Mouse (Mus musculus): ENCODE measurements around the gene 4930558K02Rik.

4930558K02Rik gene

GRCm38 (mm10) chr1:161979536-161979935 is at the start of gene 4930558K02Rik:
Gene 4930558K02Rik, minus strand, starts transcription at chr1:161979636.
- in situ Hi-C loops (cut with MboI, MseI) = no loop called here

GRCm38 (mm10) chr1:162023681-162024270 is 44.3 kb upstream of the 4930558K02Rik start:
- in situ Hi-C loops (cut with MboI, MseI) = no loop called here

GRCm38 (mm10) chr1:162020766-162021165 is 41.3 kb upstream of the 4930558K02Rik start:
- in situ Hi-C loops (cut with MboI, MseI) = no loop called here

GRCm38 (mm10) chr1:162020303-162020731 is 40.9 kb upstream of the 4930558K02Rik start:
- in situ Hi-C loops (cut with MboI, MseI) = no loop called here

GRCm38 (mm10) chr1:162018601-162018977 is 39.2 kb upstream of the 4930558K02Rik start:
- in situ Hi-C loops (cut with MboI, MseI) = no loop called here

GRCm38 (mm10) chr1:162017975-162018600 is 38.7 kb upstream of the 4930558K02Rik start:
- in situ Hi-C loops (cut with MboI, MseI) = no loop called here

- in situ Hi-C loops (cut with MboI, MseI) = no loop called here
Observed at GRCm38 (mm10) chr1:162016982-162017381, 37.5 kb upstream of the 4930558K02Rik start.

DNA sequence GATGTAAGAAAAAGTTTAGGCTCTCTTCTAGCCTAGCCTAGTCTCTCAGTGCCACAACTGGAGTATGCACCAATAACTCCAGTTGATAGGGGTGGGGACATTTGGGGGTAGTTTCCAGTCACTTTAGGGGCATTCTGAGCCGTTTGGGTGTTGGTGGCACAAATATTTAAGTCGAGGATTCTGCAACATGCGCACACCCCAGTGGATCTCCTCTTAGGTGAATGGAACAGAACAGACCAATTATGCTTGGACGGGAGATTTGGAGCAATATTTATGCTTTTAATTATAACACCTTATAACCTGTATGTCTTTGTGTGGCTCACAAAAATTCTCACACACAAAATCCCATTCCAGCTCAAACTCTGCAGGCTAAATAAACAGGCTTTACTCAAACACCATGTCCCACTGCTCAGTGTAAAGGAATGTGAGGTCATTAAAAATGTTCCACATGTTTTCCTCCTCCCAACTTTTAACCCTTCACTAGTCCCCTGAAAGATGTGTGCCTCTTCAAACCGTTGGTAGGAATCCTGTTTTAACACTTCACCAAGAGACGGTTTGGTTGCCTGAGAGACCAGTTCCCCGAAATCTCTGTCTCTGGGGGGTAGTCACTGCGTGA is 35.9 kb upstream of the 4930558K02Rik start:
- in situ Hi-C loops (cut with MboI, MseI) = no loop called here

GRCm38 (mm10) chr1:162013561-162013960 is 34.1 kb upstream of the 4930558K02Rik start:
- in situ Hi-C loops (cut with MboI, MseI) = no loop called here

- in situ Hi-C loops (cut with MboI, MseI) = no loop called here
Observed at GRCm38 (mm10) chr1:162011523-162012245, 32.2 kb upstream of the 4930558K02Rik start.

GRCm38 (mm10) chr1:162009086-162009485 is 29.6 kb upstream of the 4930558K02Rik start:
- in situ Hi-C loops (cut with MboI, MseI) = loop anchor here in 1 of 2 experiments (10.0 kb wide), 1 partner anchor 86 kb away; no protein-coding TSS in a partner anchor

GRCm38 (mm10) chr1:162008631-162009067 is 29.2 kb upstream of the 4930558K02Rik start:
- in situ Hi-C loops (cut with MboI, MseI) = loop anchor here in 1 of 2 experiments (10.0 kb wide), 1 partner anchor 86 kb away; no protein-coding TSS in a partner anchor

GRCm38 (mm10) chr1:162008208-162008607 is 28.8 kb upstream of the 4930558K02Rik start:
- in situ Hi-C loops (cut with MboI, MseI) = loop anchor here in 1 of 2 experiments (10.0 kb wide), 1 partner anchor 87 kb away; no protein-coding TSS in a partner anchor

DNA sequence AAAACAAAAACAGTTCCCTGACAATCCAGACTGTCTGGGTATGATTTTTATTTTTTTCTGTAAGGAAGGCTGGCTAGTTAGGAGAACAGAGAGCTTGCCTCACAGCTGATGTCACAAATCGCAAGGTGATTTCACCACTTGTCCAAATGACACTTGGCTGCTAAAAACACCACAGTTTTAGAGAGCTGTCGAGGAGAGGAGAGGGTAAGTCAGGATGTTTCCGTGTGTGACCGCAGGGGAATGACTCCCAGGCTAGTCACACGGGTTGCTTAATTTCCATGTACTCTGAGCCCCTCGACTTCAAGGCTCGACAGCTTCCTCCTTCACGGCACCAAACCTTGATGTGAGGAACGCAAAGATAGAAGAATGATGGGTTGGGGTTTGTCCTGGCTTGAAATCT is 26.7 kb upstream of the 4930558K02Rik start:
- in situ Hi-C loops (cut with MboI, MseI) = loop anchor here in 1 of 2 experiments (10.0 kb wide), 1 partner anchor 89 kb away; no protein-coding TSS in a partner anchor

GRCm38 (mm10) chr1:162004821-162005770 is 25.7 kb upstream of the 4930558K02Rik start:
- in situ Hi-C loops (cut with MboI, MseI) = loop anchor here (5.0 to 10.0 kb wide), 2 partner anchors 90 to 307 kb away; no protein-coding TSS in a partner anchor

DNA sequence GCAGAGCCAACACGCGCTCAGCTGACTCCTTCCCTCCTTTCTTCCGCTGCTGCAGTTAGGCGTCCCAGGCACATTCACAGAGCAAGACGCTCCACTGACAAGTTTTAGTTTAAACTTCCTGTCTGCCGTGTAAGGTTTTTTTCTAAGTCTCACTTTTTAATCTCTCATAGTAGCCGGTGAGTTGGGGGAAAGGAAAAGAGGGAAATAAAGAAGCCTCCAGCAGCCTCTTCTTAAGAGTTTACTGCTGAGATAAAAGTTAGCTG is 25.0 kb upstream of the 4930558K02Rik start:
- in situ Hi-C loops (cut with MboI, MseI) = loop anchor here (5.0 to 10.0 kb wide), 2 partner anchors 90 to 308 kb away; no protein-coding TSS in a partner anchor

DNA sequence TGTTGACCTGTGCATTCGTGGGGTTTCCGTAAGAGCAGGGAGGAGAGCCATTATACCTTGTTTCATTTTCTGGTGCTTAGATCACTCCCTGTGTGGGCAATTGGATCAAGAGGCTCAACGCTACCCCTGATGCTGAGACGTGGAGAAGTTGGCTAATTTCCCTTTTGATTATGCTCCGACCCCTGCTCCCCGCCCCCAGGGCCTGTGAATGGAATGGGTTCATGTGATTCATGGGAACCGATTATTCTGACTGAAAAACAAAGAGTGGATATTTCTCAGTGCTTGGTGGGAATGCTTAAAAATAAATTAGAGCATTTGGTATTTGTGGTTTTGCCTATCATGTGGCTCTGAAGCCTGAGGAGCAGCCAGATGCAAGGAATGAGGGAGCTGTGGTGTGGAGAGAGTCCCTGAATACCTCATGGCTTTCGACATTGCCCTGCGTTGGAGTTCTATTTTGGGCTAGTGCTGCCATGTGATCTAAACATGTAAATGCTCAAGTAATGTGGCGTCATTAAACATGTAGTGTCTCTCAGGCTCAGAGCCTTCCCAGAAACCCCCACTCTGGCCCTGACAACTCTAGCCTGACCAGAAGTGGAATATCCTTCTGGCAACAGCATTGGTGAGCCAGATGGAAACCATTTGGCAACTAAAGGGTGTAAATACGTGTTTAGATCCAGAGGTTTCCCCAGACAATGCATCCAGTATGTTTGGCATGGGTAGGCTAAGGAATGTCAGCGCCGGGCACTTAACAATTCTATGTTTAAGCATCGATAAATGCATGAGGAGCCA is 24.5 kb upstream of the 4930558K02Rik start:
- in situ Hi-C loops (cut with MboI, MseI) = loop anchor here (5.0 to 10.0 kb wide), 2 partner anchors 91 to 308 kb away; no protein-coding TSS in a partner anchor

DNA sequence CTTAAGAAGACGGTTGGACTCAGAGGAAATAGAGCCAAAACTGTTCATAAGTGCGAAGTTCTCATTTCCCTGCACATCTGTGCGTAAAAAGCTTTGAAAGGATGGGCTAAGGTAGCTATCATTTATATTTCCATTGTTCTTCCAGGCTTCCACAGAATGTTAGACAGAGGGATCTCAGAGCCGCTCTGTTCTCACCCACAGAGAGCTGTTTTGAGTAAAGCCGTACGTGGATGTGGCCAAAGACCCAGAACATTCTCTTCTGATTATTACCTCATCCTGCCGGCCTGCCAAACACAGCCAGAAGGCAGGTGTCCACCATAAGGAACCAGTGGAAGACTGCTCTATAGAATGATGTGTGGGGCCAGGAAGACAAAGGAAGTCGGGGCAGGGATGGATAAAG is 21.9 kb upstream of the 4930558K02Rik start:
- in situ Hi-C loops (cut with MboI, MseI) = loop anchor here (5.0 to 10.0 kb wide), 2 partner anchors 93 to 311 kb away; no protein-coding TSS in a partner anchor

DNA sequence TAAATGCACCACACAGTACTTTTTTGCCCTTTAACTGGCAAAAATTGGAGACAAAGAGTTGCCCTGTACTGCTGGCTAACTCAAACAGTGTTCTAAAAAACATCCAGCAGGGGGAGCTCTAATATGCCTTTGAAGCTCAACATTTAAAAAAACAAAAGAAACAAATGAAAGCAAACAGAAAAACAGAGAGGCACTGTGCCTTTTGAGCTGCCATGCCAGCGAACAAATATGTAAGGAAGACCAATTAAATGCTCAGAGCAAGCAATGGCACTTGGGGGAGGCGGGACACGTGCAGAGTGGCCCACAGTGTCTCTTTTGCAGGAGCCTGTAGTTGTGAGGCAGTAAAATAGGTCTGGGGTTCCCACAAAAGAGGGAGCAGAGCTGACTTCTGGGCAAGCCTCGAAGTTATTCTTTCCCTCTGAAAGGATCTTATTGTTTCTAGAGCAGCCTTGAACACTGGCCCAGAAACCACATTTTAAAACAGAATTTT is 20.5 kb upstream of the 4930558K02Rik start:
- in situ Hi-C loops (cut with MboI, MseI) = loop anchor here (5.0 to 10.0 kb wide), 2 partner anchors 95 to 312 kb away; no protein-coding TSS in a partner anchor
